Mouse (Mus musculus): Measurements from ENCODE around the gene Gjb4. TPM values are rescaled to one million over a fixed set of nuclear protein-coding genes. Genes with fewer than 3 reads are reported as not detected.

The Gjb4 gene
- polyA plus RNA-seq, 2 experiments: 0.08 to 0.25 TPM

GRCm38 (mm10) chr4:127328378-127328777 is 25.5 kb downstream of the Gjb4 start:
- no peak for TF ChIP-seq POLR2A (IDR thresholded peaks at IDR 0.05; ENCODE audit: borderline replicate concordance, extremely low read depth, insufficient read depth, insufficient read length)
- 65% methylated on average over 7 of the region's 7 CpGs for WGBS
- Histone ChIP-seq H3K4me2 (replicated peaks; ENCODE audit: low read depth, low read length, severe bottlenecking) (no peak overlapping the region), H3K4me3 (replicated peaks; ENCODE audit: low read length) (no peak overlapping the region), H3K9ac (ENCODE audit: low read depth, low read length, severe bottlenecking) (no peak overlapping the region), H3K36me3 (ENCODE audit: control insufficient read depth, insufficient read depth, low read length) (no peaks in the 10 kb centered on the region), H3K27ac (replicated peaks; ENCODE audit: low read depth, low read length) (no peak overlapping the region), H3K4me1 (ENCODE audit: control insufficient read depth, insufficient read depth, low read length) (peaks cover 4% of the 10 kb centered on the region; the same call in 1 of the 2 replicates), H3K27me3 (ENCODE audit: control insufficient read depth, insufficient read depth, low read length) (peaks cover 59% of the 10 kb centered on the region), H3K9me3 (ENCODE audit: control insufficient read depth, low read length) (no peaks in the 10 kb centered on the region)
- ATAC-seq (ENCODE audit: low FRiP score, low read depth) (no peak), DNase-seq (ENCODE audit: low spot score) (no peak)

GRCm38 (mm10) chr4:127327749-127328148 is 26.1 kb downstream of the Gjb4 start:
- no peak for TF ChIP-seq POLR2A (IDR thresholded peaks at IDR 0.05; ENCODE audit: borderline replicate concordance, extremely low read depth, insufficient read depth, insufficient read length)
- no peak for ATAC-seq (ENCODE audit: low FRiP score, low read depth)
- no peaks in the 10 kb centered on the region for H3K36me3 ChIP-seq (ENCODE audit: control insufficient read depth, insufficient read depth, low read length)
- 51% methylated on average over 6 of the region's 6 CpGs for WGBS
- H3K9me3 ChIP-seq (ENCODE audit: control insufficient read depth, low read length): no peaks in the 10 kb centered on the region
- H3K4me2 ChIP-seq (replicated peaks; ENCODE audit: low read depth, low read length, severe bottlenecking): no peak overlapping the region
- H3K27ac ChIP-seq (replicated peaks; ENCODE audit: low read depth, low read length): no peak overlapping the region
- DNase-seq (ENCODE audit: low spot score): no peak
- peaks cover 56% of the 10 kb centered on the region for H3K27me3 ChIP-seq (ENCODE audit: control insufficient read depth, insufficient read depth, low read length)
- H3K4me3 ChIP-seq (replicated peaks; ENCODE audit: low read length): no peak overlapping the region
- H3K4me1 ChIP-seq (ENCODE audit: control insufficient read depth, insufficient read depth, low read length): peaks cover 4% of the 10 kb centered on the region; the same call in 1 of the 2 replicates
- H3K9ac ChIP-seq (ENCODE audit: low read depth, low read length, severe bottlenecking): no peak overlapping the region

- no peak for TF ChIP-seq POLR2A (IDR thresholded peaks at IDR 0.05; ENCODE audit: borderline replicate concordance, extremely low read depth, insufficient read depth, insufficient read length)
- Histone ChIP-seq H3K4me3 (replicated peaks; ENCODE audit: low read length) (no peak overlapping the region), H3K27ac (replicated peaks; ENCODE audit: low read depth, low read length) (no peak overlapping the region), H3K4me1 (ENCODE audit: control insufficient read depth, insufficient read depth, low read length) (peaks cover 4% of the 10 kb centered on the region; the same call in 1 of the 2 replicates), H3K4me2 (replicated peaks; ENCODE audit: low read depth, low read length, severe bottlenecking) (no peak overlapping the region), H3K36me3 (ENCODE audit: control insufficient read depth, insufficient read depth, low read length) (no peaks in the 10 kb centered on the region), H3K27me3 (ENCODE audit: control insufficient read depth, insufficient read depth, low read length) (peaks cover 51% of the 10 kb centered on the region), H3K9me3 (ENCODE audit: control insufficient read depth, low read length) (no peaks in the 10 kb centered on the region), H3K9ac (ENCODE audit: low read depth, low read length, severe bottlenecking) (no peak overlapping the region)
- ATAC-seq (ENCODE audit: low FRiP score, low read depth) (no peak), DNase-seq (ENCODE audit: low spot score) (no peak)
- WGBS: 51% methylated on average over 7 of the region's 7 CpGs
Measured at GRCm38 (mm10) chr4:127327258-127327657, 26.6 kb downstream of the Gjb4 start.

GRCm38 (mm10) chr4:127325276-127325675 is 28.6 kb downstream of the Gjb4 start:
- WGBS: 80% methylated on average over 5 of the region's 5 CpGs
- H3K4me3 ChIP-seq (replicated peaks; ENCODE audit: low read length): no peak overlapping the region
- H3K9me3 ChIP-seq (ENCODE audit: control insufficient read depth, low read length): no peaks in the 10 kb centered on the region
- no peak overlapping the region for H3K4me2 ChIP-seq (replicated peaks; ENCODE audit: low read depth, low read length, severe bottlenecking)
- DNase-seq (ENCODE audit: low spot score): no peak
- no peak for TF ChIP-seq POLR2A (IDR thresholded peaks at IDR 0.05; ENCODE audit: borderline replicate concordance, extremely low read depth, insufficient read depth, insufficient read length)
- H3K4me1 ChIP-seq (ENCODE audit: control insufficient read depth, insufficient read depth, low read length): no peaks in the 10 kb centered on the region
- peaks cover 31% of the 10 kb centered on the region for H3K27me3 ChIP-seq (ENCODE audit: control insufficient read depth, insufficient read depth, low read length)
- no peak overlapping the region for H3K9ac ChIP-seq (ENCODE audit: low read depth, low read length, severe bottlenecking)
- H3K27ac ChIP-seq (replicated peaks; ENCODE audit: low read depth, low read length): no peak overlapping the region
- no peaks in the 10 kb centered on the region for H3K36me3 ChIP-seq (ENCODE audit: control insufficient read depth, insufficient read depth, low read length)
- ATAC-seq (ENCODE audit: low FRiP score, low read depth): no peak

- Histone ChIP-seq H3K4me1 (ENCODE audit: control insufficient read depth, insufficient read depth, low read length) (no peaks in the 10 kb centered on the region), H3K4me2 (replicated peaks; ENCODE audit: low read depth, low read length, severe bottlenecking) (no peak overlapping the region), H3K27me3 (ENCODE audit: control insufficient read depth, insufficient read depth, low read length) (peaks cover 26% of the 10 kb centered on the region), H3K9ac (ENCODE audit: low read depth, low read length, severe bottlenecking) (no peak overlapping the region), H3K36me3 (ENCODE audit: control insufficient read depth, insufficient read depth, low read length) (no peaks in the 10 kb centered on the region), H3K4me3 (replicated peaks; ENCODE audit: low read length) (no peak overlapping the region), H3K9me3 (ENCODE audit: control insufficient read depth, low read length) (no peaks in the 10 kb centered on the region), H3K27ac (replicated peaks; ENCODE audit: low read depth, low read length) (no peak overlapping the region)
- WGBS: 4% methylated on average over 6 of the region's 6 CpGs
- DNase-seq (ENCODE audit: low spot score) (peak; percentile 86), ATAC-seq (ENCODE audit: low FRiP score, low read depth) (peak; percentile 67; the same call in 1 of the 2 replicates)
- no peak for TF ChIP-seq POLR2A (IDR thresholded peaks at IDR 0.05; ENCODE audit: borderline replicate concordance, extremely low read depth, insufficient read depth, insufficient read length)
Measured at GRCm38 (mm10) chr4:127324759-127325158, 29.1 kb downstream of the Gjb4 start.

GRCm38 (mm10) chr4:127324296-127324695 is 29.6 kb downstream of the Gjb4 start:
- Histone ChIP-seq H3K4me1 (ENCODE audit: control insufficient read depth, insufficient read depth, low read length) (no peaks in the 10 kb centered on the region), H3K9ac (ENCODE audit: low read depth, low read length, severe bottlenecking) (no peak overlapping the region), H3K4me2 (replicated peaks; ENCODE audit: low read depth, low read length, severe bottlenecking) (no peak overlapping the region), H3K4me3 (replicated peaks; ENCODE audit: low read length) (no peak overlapping the region), H3K9me3 (ENCODE audit: control insufficient read depth, low read length) (no peaks in the 10 kb centered on the region), H3K36me3 (ENCODE audit: control insufficient read depth, insufficient read depth, low read length) (no peaks in the 10 kb centered on the region), H3K27ac (replicated peaks; ENCODE audit: low read depth, low read length) (no peak overlapping the region), H3K27me3 (ENCODE audit: control insufficient read depth, insufficient read depth, low read length) (peaks cover 22% of the 10 kb centered on the region)
- DNase-seq (ENCODE audit: low spot score) (no peak), ATAC-seq (ENCODE audit: low FRiP score, low read depth) (no peak)
- WGBS: 66% methylated on average over 10 of the region's 10 CpGs
- no peak for TF ChIP-seq POLR2A (IDR thresholded peaks at IDR 0.05; ENCODE audit: borderline replicate concordance, extremely low read depth, insufficient read depth, insufficient read length)

Data from limb, embryonic 14.5 days (tissue).